Mouse (Mus musculus): ENCODE results near the gene Gtpbp1. TPM values are rescaled to one million over a fixed set of nuclear protein-coding genes. Genes with fewer than 3 reads are reported as not detected.

Gtpbp1 gene
- polyA plus RNA-seq, 1 experiment = 25.3 TPM

DNA sequence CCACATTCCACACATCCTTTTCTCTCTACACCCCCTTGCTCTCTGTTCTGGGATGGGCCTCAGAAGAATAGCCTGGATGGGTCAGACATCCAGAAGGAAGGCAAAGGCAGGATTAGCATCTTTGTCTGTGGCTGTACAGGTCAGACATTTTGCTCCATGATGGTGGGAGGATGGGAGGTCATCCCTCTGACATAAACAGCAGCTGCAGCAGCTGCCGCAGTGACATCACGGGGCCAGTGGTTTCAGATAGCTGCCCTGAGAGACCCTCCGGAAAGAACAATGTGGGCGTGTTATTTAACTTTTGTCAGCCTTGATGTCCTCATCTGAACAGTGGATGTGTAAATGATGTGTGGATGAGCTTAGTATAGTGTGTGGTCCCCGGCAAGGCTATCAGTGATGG is 55.2 kb downstream of the Gtpbp1 start:
- TF ChIP-seq CTCF (IDR thresholded peaks at IDR 0.05; ENCODE audit: borderline replicate concordance, insufficient read depth, low read length) (no peak), POLR2A (IDR thresholded peaks at IDR 0.05; ENCODE audit: low read depth, low read length) (no peak)
- Histone ChIP-seq H3K4me3 (ENCODE audit: insufficient read depth, low read length) (no peak overlapping the region), H3K4me1 (ENCODE audit: control insufficient read depth, insufficient read depth, low read length) (peaks cover 5% of the 10 kb centered on the region; the same call in 1 of the 2 replicates), H3K27ac (ENCODE audit: insufficient read depth, low read length) (no peak overlapping the region)

DNA sequence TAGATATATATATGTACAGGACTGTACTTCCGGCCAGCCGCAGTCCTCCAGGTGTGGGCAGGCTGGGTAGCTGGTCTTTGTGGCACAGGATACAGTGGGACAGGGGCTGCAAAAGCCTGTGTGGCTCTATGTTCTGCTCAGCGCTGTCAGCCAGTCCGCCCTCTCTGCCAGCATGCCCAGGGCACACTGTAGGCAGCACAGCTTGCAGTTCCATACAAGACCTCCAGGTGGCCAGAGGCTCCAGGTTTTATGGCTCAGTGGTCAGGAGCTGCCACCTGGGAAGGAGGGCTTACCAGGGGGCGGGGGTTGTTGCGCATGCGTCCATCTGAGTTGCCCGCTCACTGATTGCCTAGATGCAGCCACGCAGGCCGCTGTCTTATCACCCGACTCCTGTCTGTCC is 57.4 kb downstream of the Gtpbp1 start:
- TF ChIP-seq CTCF (IDR thresholded peaks at IDR 0.05; ENCODE audit: borderline replicate concordance, insufficient read depth, low read length) = no peak
- no peak for TF ChIP-seq POLR2A (IDR thresholded peaks at IDR 0.05; ENCODE audit: low read depth, low read length)
- H3K27ac ChIP-seq (ENCODE audit: insufficient read depth, low read length) = no peak overlapping the region

DNA sequence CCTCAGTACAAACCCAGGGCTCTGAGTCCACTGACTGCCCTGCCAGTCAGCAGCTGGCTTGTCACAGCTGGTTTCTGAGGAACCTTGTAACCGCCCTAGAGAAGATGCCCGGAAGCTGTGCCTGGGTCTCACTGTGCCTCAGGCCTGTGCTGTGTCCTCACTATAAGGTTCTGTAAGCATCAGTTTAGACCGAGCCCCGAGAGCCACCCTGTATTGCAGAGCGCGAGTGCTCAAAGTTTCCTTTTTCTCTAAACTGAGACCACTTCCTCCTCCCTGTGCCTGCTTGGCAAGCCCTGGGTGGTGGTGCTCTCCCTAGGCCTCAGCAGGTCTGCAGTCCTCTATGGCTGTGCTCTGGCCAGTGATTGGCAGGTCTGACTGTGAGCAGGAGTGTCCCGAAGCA is 58.5 kb downstream of the Gtpbp1 start:
- Histone ChIP-seq H3K27ac (ENCODE audit: insufficient read depth, low read length) (no peak overlapping the region), H3K4me1 (ENCODE audit: control insufficient read depth, insufficient read depth, low read length) (no peaks in the 10 kb centered on the region), H3K4me3 (ENCODE audit: insufficient read depth, low read length) (no peak overlapping the region)
- TF ChIP-seq CTCF (IDR thresholded peaks at IDR 0.05; ENCODE audit: borderline replicate concordance, insufficient read depth, low read length) (no peak), POLR2A (IDR thresholded peaks at IDR 0.05; ENCODE audit: low read depth, low read length) (no peak)

More for the DNA sequence above, 57.4 kb downstream of the Gtpbp1 start:
- H3K4me3 ChIP-seq (ENCODE audit: insufficient read depth, low read length) = no peak overlapping the region
- peaks cover 1% of the 10 kb centered on the region; the same call in 1 of the 2 replicates for H3K4me1 ChIP-seq (ENCODE audit: control insufficient read depth, insufficient read depth, low read length)

DNA sequence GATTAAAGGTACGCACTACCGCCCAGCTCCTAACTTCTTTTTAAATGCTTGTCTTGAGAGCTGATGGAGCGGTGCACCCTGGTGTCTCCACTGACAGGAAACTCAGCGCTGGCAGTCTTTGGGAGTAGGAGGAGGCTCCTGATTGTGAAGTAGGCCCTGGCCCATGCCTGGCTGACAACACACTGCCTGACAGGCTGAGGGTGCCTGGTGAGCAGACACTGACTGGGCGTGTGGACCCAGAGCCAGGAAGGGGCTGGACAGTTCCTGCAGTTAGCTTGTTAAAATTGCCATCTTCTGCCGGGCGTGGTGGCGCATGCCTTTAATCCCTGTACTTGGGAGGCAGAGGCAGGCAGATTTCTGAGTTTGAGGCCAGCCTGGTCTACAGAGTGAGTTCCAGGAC is 59.6 kb downstream of the Gtpbp1 start:
- TF ChIP-seq POLR2A (IDR thresholded peaks at IDR 0.05; ENCODE audit: low read depth, low read length) (no peak), CTCF (IDR thresholded peaks at IDR 0.05; ENCODE audit: borderline replicate concordance, insufficient read depth, low read length) (no peak)
- Histone ChIP-seq H3K27ac (ENCODE audit: insufficient read depth, low read length) (no peak overlapping the region), H3K4me3 (ENCODE audit: insufficient read depth, low read length) (no peak overlapping the region), H3K4me1 (ENCODE audit: control insufficient read depth, insufficient read depth, low read length) (no peaks in the 10 kb centered on the region)

- no peak for TF ChIP-seq CTCF (IDR thresholded peaks at IDR 0.05; ENCODE audit: borderline replicate concordance, insufficient read depth, low read length)
- no peak for TF ChIP-seq POLR2A (IDR thresholded peaks at IDR 0.05; ENCODE audit: low read depth, low read length)
- Histone ChIP-seq H3K4me1 (ENCODE audit: control insufficient read depth, insufficient read depth, low read length) (no peaks in the 10 kb centered on the region), H3K4me3 (ENCODE audit: insufficient read depth, low read length) (no peak overlapping the region), H3K27ac (ENCODE audit: insufficient read depth, low read length) (no peak overlapping the region)
These were observed 61.1 kb downstream of the Gtpbp1 start for GRCm38 (mm10) chr15:79751772-79752171.

- Histone ChIP-seq H3K4me3 (ENCODE audit: insufficient read depth, low read length) (no peak overlapping the region), H3K27ac (ENCODE audit: insufficient read depth, low read length) (no peak overlapping the region), H3K4me1 (ENCODE audit: control insufficient read depth, insufficient read depth, low read length) (no peaks in the 10 kb centered on the region)
- TF ChIP-seq CTCF (IDR thresholded peaks at IDR 0.05; ENCODE audit: borderline replicate concordance, insufficient read depth, low read length) (peak; percentile 92), POLR2A (IDR thresholded peaks at IDR 0.05; ENCODE audit: low read depth, low read length) (no peak)
These were observed 62.2 kb downstream of the Gtpbp1 start for GRCm38 (mm10) chr15:79752742-79753419.

DNA sequence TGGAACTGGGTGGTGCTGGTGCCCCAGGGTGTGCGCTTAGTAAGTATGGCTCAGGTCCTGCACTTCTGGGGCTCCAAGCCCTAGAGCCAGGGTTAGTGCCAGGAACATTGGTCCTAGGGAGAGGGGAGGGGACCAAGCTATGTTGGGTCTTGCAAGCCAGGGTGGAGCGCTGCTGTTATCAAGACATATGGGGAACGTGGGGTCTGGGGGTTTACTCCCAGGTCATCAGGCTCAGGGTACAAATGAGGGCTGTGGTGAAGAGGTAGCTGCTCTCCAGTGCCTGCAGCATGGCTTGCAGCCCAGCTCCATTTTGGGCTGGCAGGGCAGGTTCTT is 62.7 kb downstream of the Gtpbp1 start:
- Histone ChIP-seq H3K4me1 (ENCODE audit: control insufficient read depth, insufficient read depth, low read length) (no peaks in the 10 kb centered on the region), H3K4me3 (ENCODE audit: insufficient read depth, low read length) (no peak overlapping the region), H3K27ac (ENCODE audit: insufficient read depth, low read length) (no peak overlapping the region)
- no peak for TF ChIP-seq POLR2A (IDR thresholded peaks at IDR 0.05; ENCODE audit: low read depth, low read length)
- TF ChIP-seq CTCF (IDR thresholded peaks at IDR 0.05; ENCODE audit: borderline replicate concordance, insufficient read depth, low read length) = no peak

DNA sequence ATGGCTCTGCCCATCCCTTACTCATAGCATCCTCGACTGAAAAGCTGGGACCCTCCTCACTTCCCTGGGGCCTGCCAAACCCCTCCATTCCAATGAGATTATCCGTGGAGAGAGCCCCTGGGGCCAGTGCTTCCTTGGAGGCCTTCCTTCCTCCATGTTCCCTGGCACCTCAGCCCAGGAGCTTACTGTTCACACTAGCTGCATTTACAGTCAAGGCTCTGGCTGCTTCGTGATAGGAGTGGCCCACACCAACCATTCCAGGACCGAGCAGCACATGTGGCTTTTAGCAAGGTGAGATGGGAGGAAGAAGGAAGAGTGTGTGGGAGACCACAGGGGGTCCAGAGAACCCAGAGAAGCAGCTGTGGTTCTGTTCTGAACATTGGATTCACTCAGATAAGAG is 63.2 kb downstream of the Gtpbp1 start:
- Histone ChIP-seq H3K4me3 (ENCODE audit: insufficient read depth, low read length) (no peak overlapping the region), H3K27ac (ENCODE audit: insufficient read depth, low read length) (no peak overlapping the region), H3K4me1 (ENCODE audit: control insufficient read depth, insufficient read depth, low read length) (no peaks in the 10 kb centered on the region)
- no peak for TF ChIP-seq CTCF (IDR thresholded peaks at IDR 0.05; ENCODE audit: borderline replicate concordance, insufficient read depth, low read length)
- no peak for TF ChIP-seq POLR2A (IDR thresholded peaks at IDR 0.05; ENCODE audit: low read depth, low read length)

- H3K4me1 ChIP-seq (ENCODE audit: control insufficient read depth, insufficient read depth, low read length) = no peaks in the 10 kb centered on the region
- TF ChIP-seq POLR2A (IDR thresholded peaks at IDR 0.05; ENCODE audit: low read depth, low read length) (no peak), CTCF (IDR thresholded peaks at IDR 0.05; ENCODE audit: borderline replicate concordance, insufficient read depth, low read length) (no peak)
- H3K4me3 ChIP-seq (ENCODE audit: insufficient read depth, low read length) = no peak overlapping the region
- no peak overlapping the region for H3K27ac ChIP-seq (ENCODE audit: insufficient read depth, low read length)
These were observed 64.5 kb downstream of the Gtpbp1 start for GRCm38 (mm10) chr15:79755176-79755575.

DNA sequence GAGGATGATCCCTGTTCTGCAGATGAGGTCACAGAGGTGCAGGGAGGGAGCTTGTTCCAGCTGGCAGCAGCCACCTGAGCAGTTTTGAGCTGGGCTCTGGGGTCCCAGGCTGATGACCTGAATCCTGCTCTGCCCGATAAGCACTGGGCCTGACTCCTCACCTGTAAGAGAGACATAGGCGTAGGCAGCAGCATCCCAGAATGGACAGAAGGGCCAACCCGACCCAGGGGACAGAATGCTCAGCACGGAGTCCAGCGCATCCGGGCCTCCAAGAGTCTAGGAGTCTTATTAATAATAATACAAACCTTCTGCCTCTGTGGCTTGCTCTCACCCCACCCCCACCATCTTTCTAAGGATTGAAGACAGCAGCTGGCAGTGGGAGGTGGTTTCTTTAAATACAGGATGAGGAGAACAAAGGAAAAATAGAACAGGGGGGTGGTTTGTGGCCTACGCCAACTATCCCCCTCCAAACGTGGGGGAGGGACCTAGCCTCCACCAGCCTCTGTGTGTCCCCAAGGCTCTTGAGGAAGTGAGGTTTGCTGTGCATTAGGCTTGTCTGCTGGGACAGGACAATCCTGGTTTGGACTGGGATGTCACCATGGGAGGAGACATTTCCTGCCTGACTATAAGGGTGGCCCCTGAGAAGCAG is 65.5 kb downstream of the Gtpbp1 start:
- Histone ChIP-seq H3K27ac (ENCODE audit: insufficient read depth, low read length) (no peak overlapping the region), H3K4me1 (ENCODE audit: control insufficient read depth, insufficient read depth, low read length) (no peaks in the 10 kb centered on the region), H3K4me3 (ENCODE audit: insufficient read depth, low read length) (no peak overlapping the region)
- no peak for TF ChIP-seq POLR2A (IDR thresholded peaks at IDR 0.05; ENCODE audit: low read depth, low read length)
- TF ChIP-seq CTCF (IDR thresholded peaks at IDR 0.05; ENCODE audit: borderline replicate concordance, insufficient read depth, low read length) = no peak

Measured in embryonic fibroblast, embryonic 13.5 days (primary cell).